9 mouse cellular contexts compared by ENCODE assay signal in genomic region chr5:35901226-35901809, GRCm38 (mm10). TPM values are rescaled to one million over a fixed set of nuclear protein-coding genes. Genes with fewer than 3 reads are reported as not detected.
DNase-seq lines count a peak whose midpoint lies in the region; ATAC-seq and TF ChIP-seq lines count a peak whose summit lies in the region.
"Had no signal": no experiment of that assay in that cellular context is flagged by ENCODE, and none has a peak within 500 bp of the region (broad histone marks: within the 10 kb centered on the region; RNA-seq: fewer than 3 reads in every experiment).

No protein-coding gene starts in this region.

- 40% methylated on average over 11 of the region's 12 CpGs for WGBS in kidney, embryonic 15.5 days
- 45% methylated on average over 12 of the region's 12 CpGs for whole genome bisulfite sequencing in embryonic facial prominence, embryonic 12.5 days

- no peak overlapping the region for H3K4me3 ChIP-seq in kidney, embryonic 15.5 days (replicated peaks)
- no peak overlapping the region for H3K4me3 ChIP-seq in embryonic facial prominence, embryonic 12.5 days
- no peak overlapping the region for H3K4me3 ChIP-seq in myocyte

- H3K9me3 ChIP-seq in kidney, embryonic 15.5 days (replicated peaks) = no peaks in the 10 kb centered on the region
- H3K9me3 ChIP-seq in embryonic facial prominence, embryonic 12.5 days = no peaks in the 10 kb centered on the region

- 0 out of 2 replicates have a peak, but pooled peaks cover 3% of the 10 kb centered on the region for H3K36me3 ChIP-seq in kidney, embryonic 15.5 days
- H3K36me3 ChIP-seq in embryonic facial prominence, embryonic 12.5 days = no peaks in the 10 kb centered on the region
- H3K36me3 ChIP-seq in myocyte (ENCODE audit: control insufficient read depth, insufficient read depth) = no peaks in the 10 kb centered on the region

- no peak for DNase-seq in kidney, adult 9 months
- DNase-seq in kidney, postnatal 36 days = peak; percentile 36 to 41
- no peak for DNase-seq in urinary bladder, adult 18-20 months (ENCODE audit: low spot score in 2 of 2)
- no peak for DNase-seq in layer of hippocampus, adult 11-12 months (ENCODE audit: low spot score)
- DNase-seq in left cerebral cortex, adult 9 months (ENCODE audit: low spot score in 2 of 2) = no peak
- DNase-seq: cerebellum, postnatal 36 days had no signal

- peaks cover 83% of the 10 kb centered on the region for H3K79me2 ChIP-seq in myocyte (ENCODE audit: control insufficient read depth, insufficient read depth)

- 0 out of 2 replicates have a peak overlapping the region, but pooled peaks have one; percentile 3 for H3K9ac ChIP-seq in kidney, embryonic 15.5 days
- no peak overlapping the region for H3K9ac ChIP-seq in embryonic facial prominence, embryonic 12.5 days

- no peaks in the 10 kb centered on the region for H3K27me3 ChIP-seq in kidney, embryonic 15.5 days
- no peaks in the 10 kb centered on the region for H3K27me3 ChIP-seq in embryonic facial prominence, embryonic 12.5 days
- no peaks in the 10 kb centered on the region for H3K27me3 ChIP-seq in myocyte (ENCODE audit: control insufficient read depth, insufficient read depth, insufficient read length)

- peaks cover 86% of the 10 kb centered on the region for H3K4me1 ChIP-seq in kidney, embryonic 15.5 days
- H3K4me1 ChIP-seq in embryonic facial prominence, embryonic 12.5 days = peaks cover 37% of the 10 kb centered on the region

- H3K4me2 ChIP-seq in kidney, embryonic 15.5 days = peak overlapping the region; percentile 49
- peak overlapping the region; percentile 17; the same call in 1 of the 2 replicates for H3K4me2 ChIP-seq in embryonic facial prominence, embryonic 12.5 days (replicated peaks)
- no peak overlapping the region for H3K4me2 ChIP-seq in myocyte (ENCODE audit: low read depth)

- peak overlapping the region; percentile 89 for H3K27ac ChIP-seq in kidney, embryonic 15.5 days
- H3K27ac ChIP-seq in embryonic facial prominence, embryonic 12.5 days = peak overlapping the region; percentile 52

- H3ac ChIP-seq in myocyte (ENCODE audit: control insufficient read depth, insufficient read length) = no peak overlapping the region

- ATAC-seq in kidney, embryonic 15.5 days (replicated peaks; ENCODE audit: low FRiP score) = peak; percentile 49
- 0 out of 2 replicates have a peak, but pooled peaks have one; percentile 49 for ATAC-seq in embryonic facial prominence, embryonic 12.5 days (ENCODE audit: insufficient number of reproducible peaks, insufficient read depth, low FRiP score, low TSS enrichment)

- no peak for TF ChIP-seq POLR2A in myocyte (IDR thresholded peaks at IDR 0.05; ENCODE audit: insufficient read length, low read depth)

TF ChIP-seq in myocyte, 11 proteins besides CTCF, POLR2A, EP300 and RAD21:
- TF ChIP-seq TCF12 (IDR thresholded peaks at IDR 0.05; ENCODE audit: insufficient read depth, poor library complexity, severe bottlenecking) (no peak), POLR2AphosphoS2 (IDR thresholded peaks at IDR 0.05; ENCODE audit: insufficient read length, low read depth) (no peak), MYOG (IDR thresholded peaks at IDR 0.05; ENCODE audit: control insufficient read depth in 1 of 3, insufficient read depth in 1 of 3, insufficient read length in 2 of 3, low read depth in 2 of 3) (peak in 2 of 3 experiments; percentile 60 to 74), MYOD1 (IDR thresholded peaks at IDR 0.05; ENCODE audit: control insufficient read depth in 1 of 3, insufficient read length in 2 of 3, low read depth in 2 of 3) (peak in 2 of 3 experiments; percentile 49 to 67)

RNA-seq across cellular contexts. Expression of gene Afap1, which starts 8.2 kb away (rescaled TPM):
- 24.7 and 25.4 TPM in 2 replicates for polyA plus RNA-seq in kidney, embryonic 15.5 days (2015; fragmentation: Nextera tagmentation; extraction: Ambion mirVana)
- 25.6 and 26.3 TPM in 2 replicates for polyA plus RNA-seq in embryonic facial prominence, embryonic 12.5 days (2016; fragmentation: Nextera tagmentation; extraction: Ambion mirVana)
- polyA plus RNA-seq in myocyte (2012; fragmentation: generic; extraction: Trizol) = 12.4 TPM

Comparison
In these comparisons a context has a peak if more than half of its experiments do, and no peak if none do; other contexts are left out.
1. DNase-seq: peak in kidney, postnatal 36 days (2 of 2); none in kidney, adult 9 months (single experiment), urinary bladder, adult 18-20 months (0 of 2), layer of hippocampus, adult 11-12 months (single experiment) and left cerebral cortex, adult 9 months (0 of 2).